Mouse (Mus musculus) cerebellum, adult 2 months (tissue): ENCODE data around the gene Csrp3.

Experiments
- CTCF ChIP-seq: fragments of 200-500 bp; IDR thresholded peaks from 2 replicates; pipeline ENCODE4 v1.5.1; 2011; ENCODE audit warnings: low read depth, mild to moderate bottlenecking, control low read depth, low read length, moderate library complexity, borderline replicate concordance; ENCODE audit not compliant: insufficient read depth
- POLR2A ChIP-seq: fragments of 200-500 bp; IDR thresholded peaks from 2 replicates; pipeline ENCODE4 v1.6.1; 2011; ENCODE audit warnings: low read length, control low read depth, borderline replicate concordance; ENCODE audit not compliant: insufficient read depth

DNA sequence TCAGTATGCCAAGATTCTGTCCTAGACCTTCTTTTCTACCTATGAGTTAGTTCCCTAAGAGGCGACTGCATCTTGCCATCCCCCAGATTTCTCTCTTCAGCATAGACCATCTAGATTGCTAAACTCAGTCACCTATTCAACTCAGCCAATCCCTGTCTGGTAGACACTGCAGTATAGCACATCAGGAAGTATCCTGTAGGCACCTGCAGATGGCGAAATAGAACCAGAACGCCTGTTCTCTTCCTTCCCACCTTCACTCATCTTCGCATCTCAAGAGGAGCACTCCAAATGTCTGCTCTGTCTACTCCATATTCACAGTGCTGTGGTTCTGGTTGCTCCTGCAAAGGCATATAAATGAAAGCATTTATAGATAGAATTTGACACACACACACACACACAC, 41.2 kb downstream of the Csrp3 start:
- TF ChIP-seq POLR2A (no peak), CTCF (no peak)
